Mouse (Mus musculus) gastrocnemius, adult 18-20 months (tissue): ENCODE measurements around the gene Ces5a. TPM values are rescaled to one million over a fixed set of nuclear protein-coding genes. Genes with fewer than 3 reads are reported as not detected.
"Not testable (repeated sequence)": the region's sequence is repeated elsewhere in the genome, so short reads cannot be mapped to it uniquely, and the experiment has no call there.

Experiments used
- DNase-seq: peaks from one replicate; pipeline ENCODE4 v3.0.0; 2021; ENCODE audit warnings: low spot score
- long read RNA-seq, 2 experiments: library from polyadenylated mRNA; stranded (forward); transcript quantifications; one replicate each; pipeline ENCODE4 v2.0.0; 2021
- total RNA-seq, 2 experiments: library from RNA; stranded (reverse); gene quantifications; 2 replicates each; pipeline ENCODE4 v1.2.3; 2021

Ces5a gene
- under 1 TPM; 0.33 to 0.37 TPM for total RNA-seq
- long read RNA-seq, experiment 1: 0 reads
- long read RNA-seq, experiment 2: 0 reads

DNA sequence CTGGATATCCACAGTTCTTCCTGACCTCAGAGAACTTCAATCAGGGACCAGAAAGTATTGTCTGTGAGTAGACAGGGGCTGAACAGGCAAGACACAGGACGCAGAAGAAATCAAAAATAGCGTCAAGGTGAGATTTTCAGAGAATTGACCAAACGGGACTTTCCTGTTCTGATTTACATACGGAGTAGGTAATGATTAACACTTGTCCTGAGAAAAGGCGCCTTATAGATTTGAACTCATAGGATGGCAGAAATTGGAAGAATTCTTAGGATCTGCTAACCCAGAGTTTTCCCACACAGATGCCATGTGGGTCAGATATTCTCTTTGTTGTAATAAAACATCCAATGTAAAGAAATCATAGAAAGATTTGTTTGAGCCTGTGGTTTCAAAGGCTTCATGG lies at the start of gene Ces5a:
Gene Ces5a (minus strand): TSS at position 101 of the 400 bp plus-strand sequence.
- DNase-seq: no peak

DNA sequence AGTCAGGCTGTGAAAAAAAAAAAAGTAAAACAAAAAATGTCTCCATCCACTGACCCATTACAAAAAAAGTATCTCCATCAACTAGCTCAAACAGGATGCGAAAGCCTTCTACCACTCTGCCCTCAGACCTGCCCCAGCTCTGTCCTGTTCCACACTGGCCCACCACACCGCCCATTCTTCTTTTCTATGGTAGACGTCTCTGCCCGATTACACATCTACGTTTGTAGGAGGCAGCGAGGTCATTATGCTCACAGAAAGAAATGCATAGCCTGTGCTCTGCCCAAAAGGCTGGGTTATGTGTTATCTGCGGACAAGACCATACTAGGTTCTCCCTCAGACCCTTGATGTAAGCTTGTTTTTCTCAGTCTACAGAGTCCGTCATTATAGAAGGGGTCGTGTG lies 37.2 kb upstream of the Ces5a start:
- no peak for DNase-seq

DNA sequence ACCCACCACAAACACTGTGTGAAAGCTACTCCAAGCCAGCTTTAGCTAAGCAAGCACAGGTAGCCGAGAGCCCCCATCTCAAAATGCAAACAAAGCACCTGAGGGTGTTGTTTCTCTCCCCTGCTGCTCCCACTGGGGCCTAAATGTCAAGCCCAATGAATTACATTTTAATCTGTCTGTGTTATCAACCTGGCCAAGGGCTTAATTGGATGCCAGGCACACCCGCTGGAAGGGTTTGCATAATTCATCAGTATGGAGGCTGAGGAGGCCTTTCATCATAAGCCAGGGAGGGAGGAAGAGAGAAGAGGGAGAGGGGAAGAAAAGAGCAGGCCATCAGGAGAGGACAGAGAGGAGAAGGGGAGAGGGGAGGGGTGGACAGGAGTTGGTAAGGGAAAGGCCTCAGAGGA lies 36.5 kb upstream of the Ces5a start:
- DNase-seq: no peak

DNA sequence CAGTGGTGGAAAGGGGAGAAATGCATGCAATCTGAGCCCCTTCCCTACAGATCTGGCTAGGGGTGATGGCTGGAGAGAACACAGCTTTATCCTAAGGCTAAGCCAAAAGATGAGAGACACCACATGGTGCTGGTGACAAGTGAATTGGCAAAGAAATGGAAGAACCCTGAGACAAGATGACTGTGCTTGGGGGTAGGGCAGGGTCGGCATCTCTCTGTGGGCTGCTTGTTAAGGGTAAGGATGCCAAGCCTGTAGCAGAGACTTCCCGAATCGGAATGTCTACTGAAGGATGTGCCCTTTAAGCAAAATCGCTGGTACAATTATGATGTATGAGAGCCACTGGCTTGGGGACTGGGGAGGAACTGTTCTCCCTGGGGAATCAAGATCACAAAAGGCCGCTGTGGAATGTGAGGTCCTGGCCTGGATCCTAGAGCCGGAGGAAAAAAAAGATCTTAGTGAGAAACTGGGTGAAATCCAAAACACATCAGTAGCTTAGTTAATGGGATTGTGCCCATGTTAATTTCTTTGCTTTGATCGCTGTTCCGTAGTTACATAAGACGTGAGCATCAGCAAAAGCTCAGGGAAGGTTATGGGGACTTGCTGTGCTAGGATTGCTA lies 35.8 kb upstream of the Ces5a start:
- peak; percentile 46 for DNase-seq

DNA sequence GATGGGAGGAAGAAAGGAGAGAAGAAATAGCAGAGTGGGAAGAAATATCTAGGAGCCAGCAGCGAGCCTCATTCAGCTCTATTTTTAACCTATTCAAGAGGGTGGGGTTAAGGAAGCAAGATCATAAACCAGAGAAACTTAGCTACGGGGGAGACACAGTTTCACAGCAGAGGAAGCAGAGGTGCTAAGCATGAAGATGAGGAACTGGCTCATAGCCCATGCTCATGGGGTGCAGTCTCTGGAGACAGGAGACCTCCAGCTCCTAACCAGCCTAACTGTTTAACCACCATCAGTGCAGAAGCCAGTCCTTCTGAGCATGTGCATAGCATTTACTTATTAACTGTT lies 34.5 kb upstream of the Ces5a start:
- no peak for DNase-seq

DNA sequence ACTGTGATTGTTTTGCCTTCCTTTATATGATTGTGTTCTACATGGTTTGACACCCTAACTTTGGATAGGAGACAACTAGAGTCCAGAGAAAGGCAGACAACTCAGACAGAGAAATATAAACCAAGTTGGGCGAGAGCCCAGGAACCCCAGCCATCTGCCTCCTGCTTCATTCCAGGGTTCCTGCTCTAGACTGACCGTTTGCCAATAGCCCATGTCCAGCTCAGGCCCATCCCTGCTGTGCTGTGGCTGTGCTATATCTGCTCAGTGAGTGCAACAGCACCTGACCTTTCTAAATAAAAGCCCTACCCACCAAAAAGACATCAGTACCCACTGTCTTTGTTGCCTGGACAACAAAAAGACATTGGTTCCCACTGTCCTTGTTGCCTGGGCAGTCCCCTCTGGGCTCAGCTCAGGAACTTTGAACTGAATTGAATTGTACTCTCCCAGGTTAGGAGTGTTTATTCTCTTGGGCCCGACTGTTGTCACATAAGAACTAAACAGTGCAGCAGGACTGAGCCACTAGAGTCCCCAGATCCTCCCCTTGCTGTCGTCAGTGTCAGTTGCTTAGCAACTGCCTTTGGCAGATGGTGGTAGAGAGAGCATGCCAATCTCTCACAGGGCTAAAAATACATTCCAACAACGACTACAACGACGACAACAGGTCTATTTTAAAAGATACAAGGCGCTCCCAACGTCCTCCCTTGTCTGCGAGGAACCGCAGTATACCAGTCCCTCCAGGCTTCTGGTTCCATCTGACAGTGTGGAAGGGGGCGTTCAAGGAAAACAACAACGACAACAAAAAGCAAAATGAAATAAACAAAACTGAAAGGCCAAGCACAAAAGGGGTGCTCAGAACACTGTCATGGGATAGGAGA lies 33.9 kb upstream of the Ces5a start:
- DNase-seq: peak; percentile 78

DNA sequence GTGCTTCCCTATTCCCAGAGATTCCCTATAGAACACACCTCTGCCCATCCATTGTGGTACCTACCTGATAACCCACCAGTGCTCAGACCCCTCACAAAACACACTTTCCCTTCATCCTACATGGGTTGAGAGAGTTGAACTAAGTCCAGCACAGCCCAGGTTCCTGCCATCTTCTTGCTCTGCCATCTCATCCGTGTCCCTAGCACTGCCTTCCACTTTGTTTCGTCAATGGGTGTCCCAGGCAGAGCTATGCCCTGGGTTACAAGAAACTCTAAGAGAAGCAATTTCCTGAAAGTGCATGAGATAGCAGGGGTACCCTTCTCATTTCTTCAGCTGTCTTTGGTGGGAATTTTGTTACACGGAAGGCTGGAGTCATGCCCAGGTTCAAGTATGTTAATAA lies 33.0 kb upstream of the Ces5a start:
- DNase-seq: no peak

DNA sequence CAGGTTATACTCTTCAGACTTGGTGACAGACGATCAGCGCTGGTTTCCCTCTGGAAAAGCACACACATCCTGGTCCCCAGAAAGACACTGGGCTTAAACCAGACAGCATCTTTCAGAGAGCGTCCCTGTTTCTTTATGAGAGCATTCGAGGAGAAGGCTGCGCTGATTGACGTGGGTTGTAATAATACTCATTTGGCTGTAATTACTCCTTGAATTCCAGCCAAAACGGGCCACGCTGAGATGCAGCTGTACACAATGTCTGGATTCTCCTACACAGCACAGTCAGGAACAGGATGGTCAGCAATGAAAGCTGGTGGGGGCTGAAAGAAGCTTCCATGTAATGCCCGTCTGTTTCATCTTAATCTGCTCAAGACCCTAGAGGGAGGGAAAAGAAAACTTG lies 31.5 kb upstream of the Ces5a start:
- no peak for DNase-seq

DNA sequence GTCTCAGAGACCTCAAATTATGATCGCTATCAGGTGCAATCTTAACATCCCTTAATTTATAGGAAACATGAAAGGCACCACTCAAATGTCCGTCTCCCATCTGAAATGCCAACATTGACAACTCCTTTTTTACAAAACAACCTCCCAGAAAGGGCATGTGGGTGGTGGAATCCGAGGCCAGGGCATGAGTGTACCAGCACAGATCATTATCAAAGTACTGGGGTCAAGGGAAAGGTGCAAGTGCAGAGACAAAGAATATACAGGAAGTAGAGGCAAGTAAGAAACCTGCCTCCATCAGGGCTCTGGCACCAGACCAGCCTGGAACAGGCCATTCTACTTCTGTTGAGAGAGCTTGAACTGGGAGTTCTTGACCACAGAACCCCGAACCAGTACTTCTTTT lies 29.0 kb upstream of the Ces5a start:
- no peak for DNase-seq

DNA sequence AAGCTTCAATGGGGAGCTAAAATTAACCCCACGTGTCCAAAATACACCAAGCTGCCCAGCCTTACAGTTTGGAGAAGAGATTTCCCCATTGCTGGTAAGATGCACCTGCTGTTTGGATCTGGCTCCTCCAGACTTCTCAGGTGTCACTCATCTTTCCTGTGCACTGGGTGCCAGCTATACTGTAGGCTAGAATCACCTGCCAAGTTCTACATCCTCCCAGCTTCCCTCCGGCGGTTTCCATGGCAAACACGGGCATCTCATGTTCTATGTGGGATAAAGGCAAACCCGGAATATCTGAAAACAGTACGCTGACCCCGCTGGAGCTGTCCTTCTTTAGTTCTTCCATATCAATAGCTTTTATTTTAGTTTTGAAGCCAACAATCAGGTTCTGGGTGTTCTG lies 27.9 kb upstream of the Ces5a start:
- DNase-seq: no peak

DNA sequence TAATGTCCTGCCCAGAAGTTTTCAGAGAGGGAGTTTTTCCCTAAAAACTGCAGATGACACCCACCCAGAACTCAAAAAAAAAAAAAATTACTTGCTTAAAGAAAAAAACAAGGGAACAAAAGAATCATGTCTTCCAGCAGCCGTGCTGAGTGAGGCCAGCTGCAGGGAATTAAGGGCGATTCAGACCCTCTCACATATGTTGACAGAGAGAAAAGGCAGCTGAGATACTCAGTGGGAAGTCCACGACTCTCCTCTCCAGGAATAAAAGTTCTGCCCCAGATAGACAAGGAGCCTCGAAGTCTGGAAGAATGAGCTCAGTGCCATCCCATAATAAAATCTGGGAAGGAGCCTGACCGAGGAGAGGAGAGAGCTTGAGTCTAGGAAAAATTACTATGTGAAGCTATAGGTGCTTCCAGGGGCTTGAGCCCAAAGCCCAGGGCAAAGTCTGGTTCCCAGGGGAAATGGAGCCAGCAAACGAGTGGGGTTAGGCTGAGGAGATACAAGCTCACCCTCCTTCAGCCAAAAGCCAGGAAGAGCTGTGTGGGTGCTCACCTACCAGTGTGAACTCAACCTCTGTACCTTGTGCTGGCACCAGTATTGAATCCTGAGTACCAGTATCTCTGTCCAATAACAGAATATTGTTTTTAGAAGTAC lies 27.1 kb upstream of the Ces5a start:
- no peak for DNase-seq

DNA sequence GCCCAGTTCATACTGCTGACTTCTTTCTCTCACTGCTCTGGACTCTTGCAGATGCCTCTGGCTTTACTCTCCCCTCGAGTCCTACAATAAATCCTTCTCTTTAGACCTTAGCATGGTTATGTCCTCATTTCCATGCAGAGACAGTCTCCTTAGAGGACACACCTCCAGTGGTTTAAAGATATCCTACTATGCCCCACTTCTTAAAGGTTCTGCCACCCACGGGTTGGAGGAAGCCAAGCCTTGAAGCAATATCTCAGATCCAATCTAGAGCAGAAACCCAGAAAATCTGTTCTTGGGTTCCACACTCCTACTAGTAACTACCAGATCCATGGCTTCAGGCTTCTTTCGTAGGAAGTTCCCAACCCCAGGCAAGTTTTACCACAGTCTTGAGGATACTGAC lies 25.6 kb upstream of the Ces5a start:
- no peak for DNase-seq

DNA sequence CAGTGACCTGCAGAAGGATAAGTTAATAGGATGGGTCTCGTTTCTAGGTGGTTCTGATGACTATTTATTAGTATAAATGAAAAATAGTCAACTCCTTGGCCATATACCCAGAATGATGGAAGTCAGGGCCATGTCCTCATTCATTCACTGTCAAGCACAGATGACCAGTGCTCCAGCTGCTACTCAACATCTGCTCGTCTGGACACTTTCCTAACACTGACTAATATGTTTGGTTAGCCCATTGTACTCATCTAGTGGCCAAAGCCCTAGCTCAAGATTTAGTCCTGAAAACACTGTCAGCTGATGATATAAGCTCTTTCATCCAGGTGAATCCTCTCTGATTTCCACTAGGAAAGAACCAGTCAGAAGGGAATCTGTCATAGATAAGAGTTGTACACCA lies 24.1 kb upstream of the Ces5a start:
- DNase-seq: no peak

DNA sequence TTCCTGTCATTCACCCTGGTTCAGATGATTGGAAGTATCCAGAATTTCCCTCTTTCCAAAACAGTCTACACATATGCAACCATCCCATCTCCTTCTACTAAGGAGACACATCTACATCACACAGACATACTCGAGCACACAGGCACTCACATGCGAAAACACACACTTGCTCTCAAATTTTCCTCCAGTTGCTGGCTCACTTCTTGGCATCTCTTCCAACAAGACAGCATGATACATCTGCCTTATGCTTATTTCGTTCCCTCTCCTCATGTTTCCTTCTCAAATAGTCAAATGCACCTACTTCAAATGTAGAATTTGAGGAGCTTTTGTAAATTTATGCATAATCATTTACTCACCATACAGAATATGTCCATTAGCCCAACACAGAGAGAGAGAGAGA lies 33.0 kb downstream of the Ces5a start:
- no peak for DNase-seq

DNA sequence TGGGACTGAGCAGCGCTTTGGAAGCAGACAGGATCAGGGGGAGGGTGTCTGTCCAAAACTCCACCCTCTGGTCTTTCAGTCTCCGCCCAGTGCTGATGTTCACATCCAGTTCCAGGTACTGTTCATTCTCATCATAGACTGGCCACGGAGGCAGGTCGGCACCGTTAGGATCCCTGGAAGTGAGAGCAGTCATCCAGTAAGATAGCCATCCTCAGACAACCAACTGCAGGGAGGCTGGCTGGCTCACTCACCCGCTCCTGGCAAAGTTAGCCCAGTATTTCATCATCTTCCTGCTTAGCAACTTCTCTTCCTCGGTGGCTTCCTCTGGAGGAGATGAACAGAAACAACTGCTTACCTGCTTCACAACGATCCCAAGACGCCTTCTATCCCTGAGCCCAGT lies 36.2 kb downstream of the Ces5a start:
- no peak for DNase-seq

DNA sequence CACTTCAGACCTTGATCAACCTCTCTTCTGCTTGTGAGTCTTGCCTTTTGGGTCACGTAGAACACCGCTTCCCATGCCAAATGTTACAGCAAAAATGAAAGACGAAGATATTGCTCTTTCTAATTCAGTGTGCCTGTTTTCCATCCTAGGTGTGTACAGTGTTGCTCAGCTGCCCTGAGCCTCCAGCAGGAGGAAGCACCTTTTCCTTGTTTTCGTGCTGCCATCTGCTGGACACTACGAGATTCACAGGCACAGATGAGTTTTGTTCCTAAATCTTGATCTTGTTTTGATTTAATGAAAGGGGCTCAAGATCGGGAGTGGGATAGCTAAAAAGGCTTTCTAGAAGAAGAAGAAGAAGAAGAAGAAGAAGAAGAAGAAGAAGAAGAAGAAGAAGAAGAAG lies 40.3 kb downstream of the Ces5a start:
- peak; percentile 33 for DNase-seq

DNA sequence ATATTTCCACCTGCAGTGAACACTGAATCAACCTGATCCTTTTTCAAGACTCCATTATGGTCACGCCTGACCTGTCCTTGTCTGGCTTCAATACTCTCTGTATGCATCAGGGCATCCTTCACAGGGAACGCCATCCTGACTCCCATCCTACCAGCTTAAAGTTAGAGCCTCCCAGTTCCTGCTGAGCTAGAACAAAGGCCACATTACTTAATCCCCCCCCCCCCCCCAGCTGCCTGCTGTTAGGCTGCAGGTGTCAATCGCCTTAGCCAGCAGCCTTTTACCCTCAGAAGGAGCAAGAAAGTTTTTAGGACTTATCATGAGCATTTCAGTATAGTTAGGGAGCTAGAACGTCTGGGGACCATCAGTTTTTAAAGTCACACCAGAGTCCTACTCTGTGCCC lies 46.9 kb downstream of the Ces5a start:
- DNase-seq: no peak

DNA sequence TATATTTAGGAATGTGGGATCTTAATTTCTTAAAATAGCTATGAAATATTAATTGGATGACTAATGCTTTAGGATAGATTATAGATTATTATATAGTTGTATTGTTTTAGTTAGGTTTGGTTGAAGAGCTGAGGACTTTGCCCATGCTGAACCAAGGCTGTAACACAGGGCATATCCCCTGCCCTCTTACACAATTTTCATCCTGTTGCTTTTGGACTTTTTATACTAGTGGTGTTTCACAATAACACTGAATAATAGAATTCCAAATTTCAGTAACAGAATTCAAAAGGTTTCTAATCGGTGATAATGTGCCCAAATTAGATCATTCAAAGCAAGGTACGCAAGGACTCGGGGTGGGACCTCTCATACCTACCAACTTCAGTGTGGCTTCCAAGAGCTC lies 57.4 kb downstream of the Ces5a start:
- DNase-seq: no peak

DNA sequence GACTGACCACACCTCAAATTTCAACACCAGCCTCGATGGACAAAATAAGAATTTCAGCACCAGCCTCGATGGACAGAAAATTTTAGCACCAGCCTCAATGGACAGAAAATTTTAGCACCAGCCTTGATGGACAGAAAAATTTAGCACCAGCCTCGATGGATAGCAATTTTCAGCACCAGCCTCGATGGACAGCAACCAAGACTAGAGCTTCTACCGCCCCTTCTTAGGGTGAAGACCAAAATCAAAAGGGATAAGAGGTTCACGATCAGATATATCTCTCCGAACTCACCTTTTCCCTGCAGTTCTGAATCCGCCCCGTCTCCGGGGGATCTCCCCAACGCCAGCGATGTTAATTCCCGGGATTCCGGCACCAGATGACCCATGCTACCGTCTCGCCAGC lies 65.9 kb downstream of the Ces5a start:
- not testable (repeated sequence) for DNase-seq

DNA sequence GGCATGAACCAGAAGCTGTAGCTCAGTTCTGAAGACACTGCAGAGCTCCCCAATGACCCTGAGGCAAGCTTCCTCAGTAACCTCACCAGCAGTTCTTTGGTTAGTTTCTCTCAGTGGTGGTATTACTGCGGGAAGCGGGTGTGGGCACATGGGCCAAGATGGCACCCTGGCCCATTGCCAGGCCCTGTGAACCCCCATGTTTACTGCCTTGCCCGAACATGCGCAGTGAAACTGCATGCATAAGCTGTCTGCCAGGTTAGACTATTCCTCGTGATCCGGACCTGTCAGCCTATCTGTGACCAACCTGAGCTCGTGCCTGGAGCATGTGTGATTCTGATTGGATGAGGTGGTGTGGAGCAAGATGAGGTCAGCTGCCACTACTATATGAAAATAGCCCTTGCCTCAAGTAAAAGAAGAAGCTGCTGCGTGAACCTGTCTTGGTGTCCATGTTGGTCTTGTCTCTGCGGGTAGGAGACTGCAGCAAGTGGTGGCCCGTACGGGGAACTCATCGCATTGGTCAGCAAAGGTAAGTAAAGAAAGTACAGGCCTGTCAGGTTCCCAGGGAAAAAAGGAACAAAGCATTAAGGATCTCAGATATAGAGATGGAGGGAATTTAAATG lies 81.3 kb downstream of the Ces5a start:
- no peak for DNase-seq
